Mouse (Mus musculus) intestine, embryonic 16.5 days (tissue): ENCODE results near the gene Tacc3. TPM values are rescaled to one million over a fixed set of nuclear protein-coding genes. Genes with fewer than 3 reads are reported as not detected.

Experiments
- ATAC-seq: fragments of 200-750 bp; cut with Nextera tagmentation; 2 replicates; pipeline ENCODE4 v1.8.0; 2017; ENCODE audit warnings: moderate TSS enrichment, moderate library complexity
- H3K27ac ChIP-seq: fragments of 300-500 bp; sonication (generic); 2 replicates; pipeline ENCODE4 v1.5.1; 2014; ENCODE audit warnings: mild to moderate bottlenecking, low read length
- H3K27me3 ChIP-seq: fragments of 300-500 bp; sonication (generic); replicated peaks from 2 replicates; pipeline ENCODE4 v1.6.1; 2014; ENCODE audit warnings: low read length, control low read depth, mixed read lengths; ENCODE audit not compliant: control insufficient read depth, insufficient read depth
- H3K36me3 ChIP-seq: fragments of 300-500 bp; sonication (generic); 2 replicates; pipeline ENCODE4 v1.6.1; 2014; ENCODE audit warnings: low read length, control low read depth; ENCODE audit not compliant: control insufficient read depth, insufficient read depth
- H3K4me1 ChIP-seq: fragments of 300-500 bp; sonication (generic); 2 replicates; pipeline ENCODE4 v1.6.1; 2014; ENCODE audit warnings: low read length, control low read depth, mixed read lengths; ENCODE audit not compliant: control insufficient read depth, insufficient read depth
- H3K4me2 ChIP-seq: fragments of 300-500 bp; sonication (generic); 2 replicates; pipeline ENCODE4 v1.6.1; 2014; ENCODE audit warnings: low read depth, low read length, control low read depth
- H3K4me3 ChIP-seq: fragments of 300-500 bp; sonication (generic); 2 replicates; pipeline ENCODE4 v1.5.1; 2014; ENCODE audit warnings: mild to moderate bottlenecking, low read length
- H3K9ac ChIP-seq: fragments of 300-500 bp; sonication (generic); 2 replicates; pipeline ENCODE4 v1.6.1; 2014; ENCODE audit warnings: low read depth, low read length
- H3K9me3 ChIP-seq: fragments of 300-500 bp; sonication (generic); 2 replicates; pipeline ENCODE4 v1.6.1; 2016; ENCODE audit warnings: low read length, control low read depth; ENCODE audit not compliant: control insufficient read depth
- WGBS: fragments of 180-500 bp; shearing (Covaris S2); extraction: QIAGEN DNeasy Blood & Tissue Kit; methylation state at CpG from one replicate; pipeline ENCODE4 v1.1.7; 2014; 5-methylcytosine and 5-hydroxymethylcytosine counted together
- polyA plus RNA-seq: library from polyadenylated mRNA; unstranded; fragments of >200 nt; fragmentation: Nextera tagmentation; extraction: Ambion mirVana; gene quantifications from 2 replicates; pipeline ENCODE4 v1.2.1, GENCODE M21; 2015

The Tacc3 gene
- polyA plus RNA-seq, 1 experiment from 2014 or later: 144 TPM

DNA sequence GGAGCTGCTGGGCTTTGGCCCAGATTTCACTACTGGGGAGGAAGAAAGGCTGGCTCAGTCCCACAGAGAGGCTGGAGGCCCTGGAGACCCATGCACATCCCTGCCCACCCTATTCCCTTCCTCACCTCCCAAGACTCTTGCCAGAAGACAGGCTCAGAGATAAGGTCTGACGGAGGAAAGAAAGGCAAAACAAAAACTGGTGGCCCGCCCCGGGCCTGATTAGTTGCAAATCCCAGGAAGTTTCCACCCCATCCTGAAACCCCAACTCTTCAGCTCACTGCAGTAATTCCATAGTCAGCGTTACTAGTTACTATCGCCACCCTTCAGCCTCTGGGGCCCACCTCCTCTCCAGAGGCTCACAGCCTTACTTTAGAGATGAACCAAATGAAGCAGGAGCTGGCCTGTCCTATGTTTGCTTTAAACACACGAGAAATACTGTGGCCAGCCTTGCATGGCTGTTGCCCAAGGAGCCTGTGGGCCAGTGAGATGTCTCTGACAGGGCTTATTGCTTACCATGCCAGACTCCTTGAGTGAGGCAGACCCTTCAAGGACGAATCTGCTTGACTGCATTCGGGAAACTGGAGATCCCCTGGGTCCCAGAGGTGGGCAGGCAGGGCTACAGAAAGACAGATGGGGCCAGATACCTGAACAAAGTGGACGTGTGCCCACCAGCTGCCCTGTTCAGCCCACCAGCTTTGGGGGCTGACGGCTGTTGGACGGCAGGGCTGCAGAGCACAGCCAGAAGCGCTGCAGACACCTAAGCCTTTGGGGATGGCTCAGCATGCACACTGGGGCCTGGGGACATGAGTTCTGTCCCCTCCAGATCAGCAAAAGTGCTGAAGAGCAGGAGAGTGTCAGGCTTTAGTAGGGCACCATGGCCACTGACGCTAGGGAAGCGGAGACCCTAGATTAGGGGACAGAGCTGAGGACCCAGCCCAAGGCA, 30.6 kb downstream of the Tacc3 start:
- peaks cover 26% of the 10 kb centered on the region for H3K4me1 ChIP-seq
- no peak overlapping the region for H3K27ac ChIP-seq
- no peaks in the 10 kb centered on the region for H3K36me3 ChIP-seq
- 0 out of 2 replicates have a peak overlapping the region, but pooled peaks have one; percentile 19 for H3K9ac ChIP-seq
- H3K9me3 ChIP-seq: no peaks in the 10 kb centered on the region
- H3K4me3 ChIP-seq: no peak overlapping the region
- H3K4me2 ChIP-seq: no peak overlapping the region
- no peak for ATAC-seq
- 69% methylated on average over 14 of the region's 14 CpGs for WGBS
- no peaks in the 10 kb centered on the region for H3K27me3 ChIP-seq

GRCm38 (mm10) chr5:33689221-33689844, 31.4 kb downstream of the Tacc3 start:
- 0 out of 2 replicates have a peak overlapping the region, but pooled peaks have one; percentile 19 for H3K9ac ChIP-seq
- H3K4me3 ChIP-seq: no peak overlapping the region
- no peak overlapping the region for H3K4me2 ChIP-seq
- H3K27ac ChIP-seq: no peak overlapping the region
- 59% methylated on average over 20 of the region's 20 CpGs for WGBS
- ATAC-seq: peak; percentile 32; the same call in 1 of the 2 replicates
- peaks cover 26% of the 10 kb centered on the region for H3K4me1 ChIP-seq
- H3K27me3 ChIP-seq: no peaks in the 10 kb centered on the region
- H3K36me3 ChIP-seq: no peaks in the 10 kb centered on the region
- H3K9me3 ChIP-seq: no peaks in the 10 kb centered on the region

- no peak overlapping the region for H3K9ac ChIP-seq
- no peak for ATAC-seq
- no peaks in the 10 kb centered on the region for H3K9me3 ChIP-seq
- WGBS: 79% methylated on average over 11 of the region's 11 CpGs
- no peaks in the 10 kb centered on the region for H3K27me3 ChIP-seq
- no peak overlapping the region for H3K27ac ChIP-seq
- H3K4me2 ChIP-seq: no peak overlapping the region
- H3K4me3 ChIP-seq: no peak overlapping the region
- peaks cover 32% of the 10 kb centered on the region for H3K4me1 ChIP-seq
- H3K36me3 ChIP-seq: no peaks in the 10 kb centered on the region
These were observed 32.1 kb downstream of the Tacc3 start for GRCm38 (mm10) chr5:33689852-33690645.

DNA sequence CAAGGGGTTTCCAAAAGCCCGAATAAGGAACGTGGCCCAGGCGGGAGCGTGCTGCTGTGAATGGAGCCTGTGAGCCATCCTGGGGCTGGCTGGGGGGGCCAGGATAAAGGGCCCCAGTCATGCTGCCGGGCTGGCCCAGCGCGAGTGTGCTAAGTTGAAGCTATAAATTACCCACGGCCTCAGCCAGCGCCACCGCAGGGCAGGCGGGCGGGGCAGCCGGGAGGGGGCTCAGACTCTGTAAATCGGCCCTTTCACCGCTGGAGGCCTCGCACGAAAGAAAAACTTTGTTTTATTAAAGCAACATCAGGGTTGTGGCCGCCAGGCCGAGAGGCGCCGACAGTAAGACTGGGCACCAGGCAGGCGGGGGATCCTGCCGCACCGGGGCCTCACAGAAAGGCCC, 34.5 kb downstream of the Tacc3 start:
- Histone ChIP-seq H3K4me3 (peak overlapping the region; percentile 21), H3K4me1 (peaks cover 44% of the 10 kb centered on the region), H3K36me3 (no peaks in the 10 kb centered on the region), H3K4me2 (peak overlapping the region; percentile 49), H3K9ac (peak overlapping the region; percentile 65), H3K27ac (peak overlapping the region; percentile 56), H3K9me3 (no peaks in the 10 kb centered on the region), H3K27me3 (no peaks in the 10 kb centered on the region)
- peak; percentile 51 for ATAC-seq
- WGBS: 5% methylated on average over 24 of the region's 24 CpGs

DNA sequence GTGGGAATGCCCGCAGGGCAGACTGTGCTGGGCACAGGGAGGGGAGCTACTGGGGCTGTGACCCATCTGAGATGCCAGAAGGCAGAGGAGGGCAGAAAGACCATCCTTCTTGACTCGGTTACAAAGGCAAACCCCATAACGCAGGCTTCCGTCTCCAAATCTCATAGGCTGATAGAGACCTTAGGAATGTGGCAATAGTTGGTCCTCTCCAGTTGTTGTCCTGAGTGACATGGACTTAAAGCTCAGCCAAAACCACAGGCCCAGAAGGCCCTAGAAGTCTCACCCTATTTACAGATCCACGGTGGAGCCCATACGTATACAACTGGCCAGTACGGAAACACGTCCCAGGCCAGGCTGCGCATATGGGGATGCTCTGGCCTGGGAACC, 36.5 kb downstream of the Tacc3 start:
- Histone ChIP-seq H3K27me3 (no peaks in the 10 kb centered on the region), H3K9ac (peak overlapping the region; percentile 78; the same call in 1 of the 2 replicates), H3K9me3 (no peaks in the 10 kb centered on the region), H3K36me3 (no peaks in the 10 kb centered on the region), H3K4me2 (0 out of 2 replicates have a peak overlapping the region, but pooled peaks have one; percentile 96), H3K4me3 (no peak overlapping the region), H3K4me1 (peaks cover 44% of the 10 kb centered on the region), H3K27ac (no peak overlapping the region)
- 71% methylated on average over 9 of the region's 9 CpGs for WGBS
- ATAC-seq: peak; percentile 10; the same call in 1 of the 2 replicates

DNA sequence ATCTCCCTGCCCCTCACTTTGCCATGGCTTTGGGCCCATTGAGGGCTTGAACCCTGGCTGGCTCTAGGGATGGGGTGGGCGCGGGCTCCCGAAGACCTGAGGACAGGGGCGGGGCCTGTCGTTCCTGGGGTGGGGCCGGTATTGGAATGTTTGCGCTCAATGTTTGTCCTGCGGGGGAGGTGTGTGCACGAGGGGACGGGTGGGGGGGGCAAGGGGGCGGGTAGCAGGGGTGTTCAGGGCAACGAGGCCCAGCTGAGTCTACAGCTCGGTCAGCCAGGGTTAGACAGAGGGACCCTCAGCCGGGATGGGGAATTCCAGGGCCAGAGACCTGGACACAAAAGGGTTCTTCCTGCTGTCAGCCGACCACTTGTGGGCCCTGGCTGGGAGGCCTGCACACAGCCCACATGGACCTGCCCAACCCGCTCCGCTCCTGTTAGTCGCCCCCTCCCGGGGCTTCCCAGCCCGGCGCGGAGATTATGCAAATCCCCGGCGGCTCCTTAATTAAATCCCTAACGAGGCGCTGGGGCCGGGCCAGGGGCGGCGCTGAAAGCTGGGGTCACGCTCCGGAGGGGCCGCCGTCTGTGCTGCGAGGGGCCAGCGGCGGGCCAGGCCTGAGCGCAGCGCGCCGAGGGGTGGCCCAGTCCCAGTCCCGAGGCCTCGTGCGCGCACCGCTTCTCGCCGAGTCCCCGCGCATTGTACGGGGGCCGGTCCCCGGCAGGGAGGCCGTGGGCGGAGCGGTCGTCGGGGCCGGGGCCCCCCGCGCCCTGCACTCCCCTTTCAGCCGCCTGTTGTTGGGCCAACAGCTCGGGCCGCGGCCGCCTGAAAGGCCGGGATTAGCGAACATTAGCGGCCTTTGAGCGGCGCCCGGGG, 37.2 kb downstream of the Tacc3 start:
- H3K27me3 ChIP-seq: no peaks in the 10 kb centered on the region
- peak overlapping the region; percentile 78 for H3K9ac ChIP-seq
- peak overlapping the region; percentile 53 for H3K4me3 ChIP-seq
- peak overlapping the region; percentile 29; the same call in 1 of the 2 replicates for H3K27ac ChIP-seq
- peaks cover 41% of the 10 kb centered on the region for H3K4me1 ChIP-seq
- H3K4me2 ChIP-seq: peak overlapping the region; percentile 96
- WGBS: 4% methylated on average over 62 of the region's 71 CpGs
- H3K9me3 ChIP-seq: no peaks in the 10 kb centered on the region
- peak; percentile 54 for ATAC-seq
- H3K36me3 ChIP-seq: no peaks in the 10 kb centered on the region

DNA sequence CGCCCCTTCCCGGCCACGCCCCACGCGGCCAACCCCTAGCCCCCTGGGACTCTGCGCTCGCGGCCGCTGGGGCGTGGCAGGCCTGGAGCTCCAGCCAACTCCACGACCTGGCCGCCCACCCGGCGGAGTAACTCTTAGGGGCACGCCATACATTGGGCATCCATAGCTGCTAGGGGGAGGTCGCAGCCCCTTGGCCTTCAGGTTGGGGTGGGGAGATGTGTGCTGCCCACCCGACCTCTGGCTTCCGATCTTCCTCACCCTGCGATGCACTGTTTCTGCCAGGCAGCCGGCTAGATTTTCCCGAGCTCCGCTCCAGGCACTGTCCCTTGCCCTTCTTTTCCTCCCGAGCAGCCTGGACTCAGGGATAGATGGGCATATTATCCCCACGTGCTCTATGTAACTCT, 37.8 kb downstream of the Tacc3 start:
- peaks cover 45% of the 10 kb centered on the region for H3K4me1 ChIP-seq

GRCm38 (mm10) chr5:33696430-33696829, 38.5 kb downstream of the Tacc3 start:
- WGBS: 57% methylated on average over 5 of the region's 5 CpGs
- H3K4me3 ChIP-seq: no peak overlapping the region
- H3K9ac ChIP-seq: no peak overlapping the region
- peaks cover 45% of the 10 kb centered on the region for H3K4me1 ChIP-seq
- peak overlapping the region; percentile 45 for H3K27ac ChIP-seq
- no peaks in the 10 kb centered on the region for H3K27me3 ChIP-seq
- H3K4me2 ChIP-seq: no peak overlapping the region
- H3K9me3 ChIP-seq: no peaks in the 10 kb centered on the region
- H3K36me3 ChIP-seq: no peaks in the 10 kb centered on the region
- ATAC-seq: peak; percentile 4; the same call in 1 of the 2 replicates

More for the DNA sequence above, 37.8 kb downstream of the Tacc3 start:
- no peaks in the 10 kb centered on the region for H3K27me3 ChIP-seq
- H3K9ac ChIP-seq: peak overlapping the region; percentile 78
- peak overlapping the region; percentile 45 for H3K27ac ChIP-seq
- H3K9me3 ChIP-seq: no peaks in the 10 kb centered on the region
- peak overlapping the region; percentile 53 for H3K4me3 ChIP-seq
- peak; percentile 39 for ATAC-seq
- 6% methylated on average over 24 of the region's 24 CpGs for WGBS
- peak overlapping the region; percentile 96 for H3K4me2 ChIP-seq
- H3K36me3 ChIP-seq: no peaks in the 10 kb centered on the region
